Mouse (Mus musculus) left cerebral cortex, postnatal 25 days (tissue): ENCODE data around the gene Mbd5. TPM values are rescaled to one million over a fixed set of nuclear protein-coding genes. Genes with fewer than 3 reads are reported as not detected.

Experiments
- DNase-seq, 2 experiments: peaks; one replicate each; pipeline ENCODE4 v3.0.0; 2022; ENCODE audit warnings: low spot score in 2 of 2, mixed read lengths in 1 of 2
- intact Hi-C: fragments of 180-260 bp; cut with DNase I; formaldehyde crosslinking; loops from one replicate; pipeline ENCODE4 v1.15.1; 2025
- total RNA-seq, 2 experiments: library from RNA; stranded (reverse); gene quantifications; 2 replicates each; pipeline ENCODE4 v1.2.3; 2021

Mbd5 gene
- total RNA-seq, 2 experiments from 2014 or later = 125 to 128 TPM

GRCm38 (mm10) chr2:49312629-49313447 is 363.5 kb downstream of the Mbd5 start:
- intact Hi-C loops = loop anchor here (1.0 to 10.0 kb wide), 2 partner anchors 368 to 404 kb away; partner anchors contain the start of gene Mbd5

GRCm38 (mm10) chr2:49333594-49333993 is 384.3 kb downstream of the Mbd5 start:
- intact Hi-C loops = no loop called here
- DNase-seq = no peak

More at GRCm38 (mm10) chr2:49312629-49313447, 363.5 kb downstream of the Mbd5 start:
- DNase-seq = peak; percentile 86 to 91

GRCm38 (mm10) chr2:49335267-49335666 is 386.0 kb downstream of the Mbd5 start:
- intact Hi-C loops = no loop called here
- DNase-seq = no peak

DNA sequence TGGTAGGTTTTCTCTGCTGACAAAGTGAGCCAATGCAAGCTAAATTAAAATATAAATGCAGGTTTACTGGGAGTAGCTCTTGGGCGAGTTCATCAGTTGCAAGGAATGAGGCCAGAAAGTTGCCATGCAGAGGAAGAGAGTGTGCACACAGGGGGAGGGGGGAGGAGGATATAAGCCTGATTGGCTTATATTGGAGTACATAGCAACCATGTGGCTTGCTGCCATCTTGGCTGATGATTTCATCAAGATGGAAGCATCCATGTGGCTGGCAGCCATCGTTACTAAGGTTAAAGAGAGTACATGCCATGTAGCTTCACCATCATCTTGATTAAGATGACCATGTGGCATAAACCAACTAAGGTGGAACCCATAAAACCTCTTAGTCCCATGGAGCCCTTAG is 395.0 kb downstream of the Mbd5 start:
- intact Hi-C loops = no loop called here
- no peak for DNase-seq

GRCm38 (mm10) chr2:49345786-49346185 is 396.5 kb downstream of the Mbd5 start:
- intact Hi-C loops = no loop called here

GRCm38 (mm10) chr2:49349813-49350212 is 400.5 kb downstream of the Mbd5 start:
- no peak for DNase-seq
- intact Hi-C loops = no loop called here

More at GRCm38 (mm10) chr2:49345786-49346185, 396.5 kb downstream of the Mbd5 start:
- no peak for DNase-seq

DNA sequence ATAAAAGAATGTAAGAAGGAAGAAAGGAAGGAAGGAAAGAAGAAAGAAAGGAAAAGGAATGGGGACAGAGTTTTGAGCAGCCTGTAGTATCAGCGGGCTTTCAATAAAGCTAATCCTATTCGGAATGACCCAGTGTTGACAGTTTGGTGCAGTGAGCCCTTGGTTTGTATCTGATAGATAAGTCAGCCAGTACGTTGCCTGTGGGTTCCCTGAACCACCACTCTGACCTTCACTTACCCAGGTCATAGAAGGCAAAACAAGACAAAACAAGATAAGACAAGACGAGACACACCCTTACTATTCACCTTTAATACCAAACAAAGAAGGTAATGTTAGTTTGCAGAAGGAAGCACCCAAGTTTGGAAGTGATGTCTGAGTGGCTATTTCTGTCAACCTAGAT is 401.5 kb downstream of the Mbd5 start:
- DNase-seq = no peak
- intact Hi-C loops = no loop called here

DNA sequence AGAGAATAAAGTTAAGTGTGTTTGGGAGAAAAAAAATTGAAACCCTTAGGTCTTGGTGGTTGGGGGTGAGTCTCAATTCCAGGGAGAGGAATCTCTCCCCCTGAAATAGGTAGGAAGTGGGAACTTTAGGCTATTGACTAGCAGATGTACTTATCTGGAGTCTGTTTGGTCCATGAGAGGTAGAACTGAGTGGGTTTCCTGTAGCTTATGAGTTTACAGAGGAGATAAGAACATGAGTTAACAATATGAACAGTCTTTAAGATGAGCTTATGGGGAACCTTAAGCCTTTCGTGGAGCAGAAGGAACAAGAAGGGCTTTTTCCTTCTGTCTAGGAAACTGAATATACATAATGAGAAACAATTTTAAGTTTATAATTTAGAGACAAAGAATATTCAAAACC is 404.8 kb downstream of the Mbd5 start:
- no peak for DNase-seq
- intact Hi-C loops = no loop called here

DNA sequence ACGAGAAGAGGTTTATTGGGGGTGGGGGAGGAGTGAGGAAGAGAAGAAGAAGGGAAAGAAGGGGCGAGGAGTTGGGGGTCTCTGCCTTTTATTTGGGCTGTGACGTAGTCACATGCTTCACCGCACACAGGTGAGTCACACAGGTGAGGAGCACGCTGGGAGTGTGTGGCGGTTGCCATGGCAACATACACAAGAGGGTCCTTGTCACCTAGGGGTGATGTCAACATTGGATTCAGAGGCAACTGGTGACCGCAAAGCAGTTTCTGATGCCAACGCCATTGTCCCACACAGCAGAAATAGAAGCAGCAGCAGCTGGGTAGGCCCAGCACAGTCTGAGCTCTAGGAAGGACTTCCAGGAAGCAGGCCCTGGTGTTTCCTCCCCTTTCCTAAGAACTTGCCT is 406.6 kb downstream of the Mbd5 start:
- no peak for DNase-seq
- intact Hi-C loops = no loop called here

GRCm38 (mm10) chr2:49358128-49358814 is 409.0 kb downstream of the Mbd5 start:
- peak; percentile 8 to 80 for DNase-seq
- intact Hi-C loops = loop anchor here (2.0 kb wide), 1 partner anchor 369 kb away; no protein-coding TSS in a partner anchor

- peak; percentile 24 to 31 for DNase-seq
- intact Hi-C loops = loop anchor here (1.0 to 2.0 kb wide), 2 partner anchors 368 to 375 kb away; no protein-coding TSS in a partner anchor
These were observed 409.7 kb downstream of the Mbd5 start for GRCm38 (mm10) chr2:49358839-49359520.

DNA sequence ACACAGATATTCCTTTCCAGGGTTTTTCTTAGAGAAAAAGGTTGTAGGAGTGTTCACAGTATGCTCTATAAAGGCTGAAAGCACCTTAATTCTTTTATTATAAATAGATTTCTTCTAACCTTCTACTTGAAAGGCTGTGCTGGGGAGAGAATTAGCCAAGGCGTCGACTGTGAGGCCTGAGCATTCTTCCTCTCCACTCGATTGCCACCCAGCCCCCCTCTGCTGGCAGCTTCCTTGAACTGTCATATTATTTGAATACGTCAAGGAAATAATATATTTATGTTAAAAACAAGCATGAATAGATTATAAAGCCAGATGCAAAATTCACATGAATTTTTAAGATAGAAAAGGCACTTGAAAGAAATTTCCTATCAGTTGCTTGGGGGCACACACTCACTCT is 410.4 kb downstream of the Mbd5 start:
- intact Hi-C loops = loop anchor here (1.0 to 2.0 kb wide), 2 partner anchors 367 to 375 kb away; no protein-coding TSS in a partner anchor
- no peak for DNase-seq

DNA sequence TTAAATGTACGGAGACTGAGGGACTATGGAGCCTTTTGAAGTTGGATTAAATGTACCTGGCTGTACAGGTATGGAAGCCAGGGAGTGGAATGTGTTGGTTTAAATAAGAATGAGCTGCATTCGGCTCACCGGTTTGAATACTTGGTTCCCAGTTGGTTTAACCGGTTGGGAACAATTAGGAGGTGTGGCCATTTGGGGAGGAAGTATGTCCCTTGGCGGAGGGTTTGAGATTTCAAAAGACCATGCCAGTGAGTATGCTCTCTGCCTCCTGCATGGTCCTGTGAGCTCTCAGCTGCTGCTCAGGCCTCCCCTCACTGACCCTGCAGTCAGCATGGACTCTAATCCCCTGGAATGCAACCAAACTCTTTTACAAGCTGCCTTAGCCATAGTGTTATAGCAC is 415.2 kb downstream of the Mbd5 start:
- no peak for DNase-seq
- intact Hi-C loops = no loop called here

DNA sequence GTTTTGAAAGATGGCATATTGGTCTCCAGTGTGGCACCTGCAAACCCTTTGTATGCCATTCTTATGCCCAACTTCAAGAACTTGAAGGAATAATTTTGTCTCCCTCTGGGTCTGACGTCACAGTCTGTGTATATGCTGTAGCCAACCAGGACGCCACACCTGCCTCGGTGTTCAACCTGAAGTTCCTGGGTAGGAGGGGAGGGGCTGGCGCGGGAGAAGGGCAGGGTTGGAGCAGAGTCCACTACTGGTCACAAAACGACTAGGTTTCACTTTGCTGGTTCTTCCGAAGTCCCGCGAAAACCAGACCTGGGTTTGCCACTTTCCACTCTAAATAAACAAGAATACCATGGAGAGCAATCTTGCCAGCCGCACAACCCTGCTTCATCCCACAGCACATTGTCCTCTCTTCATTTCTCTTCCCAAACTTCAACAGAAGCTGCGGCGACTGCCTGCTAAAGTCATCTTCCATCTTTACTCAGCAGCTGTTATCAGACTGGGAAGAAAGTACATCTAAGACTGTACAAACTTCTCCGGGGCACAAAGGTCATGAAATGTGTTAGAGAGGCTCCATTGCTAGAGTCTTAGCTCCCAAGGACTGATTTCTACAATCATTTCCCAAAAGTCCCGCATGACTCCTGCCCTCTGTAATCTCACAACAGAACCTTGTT is 417.7 kb downstream of the Mbd5 start:
- no peak for DNase-seq
- intact Hi-C loops = no loop called here

- DNase-seq = no peak
These were observed 418.2 kb downstream of the Mbd5 start for GRCm38 (mm10) chr2:49367546-49367917.

DNA sequence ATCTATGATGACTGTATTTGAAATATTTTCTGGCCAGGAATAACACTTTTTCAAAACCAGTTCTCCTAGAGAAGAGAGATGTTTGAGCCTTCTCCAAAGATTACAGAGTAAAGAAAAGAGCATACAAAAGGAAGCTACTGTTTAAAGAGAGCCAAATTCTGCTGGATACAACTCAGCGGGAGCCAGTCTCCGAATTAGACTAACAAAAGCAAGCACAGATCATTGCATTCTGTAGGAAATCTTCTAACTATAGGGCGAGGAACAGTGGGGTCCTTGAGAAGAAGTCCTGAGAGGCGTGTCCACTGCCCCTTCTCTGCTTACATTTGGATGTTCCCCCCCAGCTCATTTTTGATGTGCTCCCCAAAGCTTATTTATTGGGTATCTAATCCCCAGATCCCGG is 422.3 kb downstream of the Mbd5 start:
- DNase-seq = no peak
- intact Hi-C loops = no loop called here

More at GRCm38 (mm10) chr2:49367546-49367917, 418.2 kb downstream of the Mbd5 start:
- intact Hi-C loops = no loop called here

- no peak for DNase-seq
- intact Hi-C loops = no loop called here
These were observed 423.3 kb downstream of the Mbd5 start for GRCm38 (mm10) chr2:49372586-49372985.
